ENCODE assay signal across 31 mouse cellular contexts in genomic region chr11:98693746-98694145, GRCm38 (mm10). TPM values are rescaled to one million over a fixed set of nuclear protein-coding genes. Genes with fewer than 3 reads are reported as not detected.
DNase-seq lines count a peak whose midpoint lies in the region; TF ChIP-seq lines count a peak whose summit lies in the region.
"Had no signal": no experiment of that assay in that cellular context is flagged by ENCODE, and none has a peak within 500 bp of the region (broad histone marks: within the 10 kb centered on the region; RNA-seq: fewer than 3 reads in every experiment).

No protein-coding gene starts in this region.

- TF ChIP-seq POLR2A in kidney, adult 2 months (IDR thresholded peaks at IDR 0.05; ENCODE audit: low read depth, low read length): no peak

- no peak overlapping the region for H3K4me3 ChIP-seq in kidney, adult 2 months (ENCODE audit: insufficient read depth, low read depth, low read length)
- no peak overlapping the region for H3K4me3 ChIP-seq in layer of hippocampus, adult 2 months
- H3K4me3 ChIP-seq: forebrain, embryonic 10.5 days; forebrain, embryonic 13.5 days; heart, embryonic 12.5 days; hindbrain, embryonic 13.5 days had no signal

- no peaks in the 10 kb centered on the region for H3K27me3 ChIP-seq in kidney, adult 2 months (replicated peaks; ENCODE audit: control insufficient read depth, insufficient read depth, low read length)
- H3K27me3 ChIP-seq: CH12.LX; forebrain, embryonic 13.5 days; heart, embryonic 12.5 days; hindbrain, embryonic 13.5 days had no signal

- peaks cover 10% of the 10 kb centered on the region for H3K36me3 ChIP-seq in kidney, adult 2 months (ENCODE audit: control insufficient read depth, insufficient read depth, low read length)

- DNase-seq in heart, adult 11 months: peak; percentile 90
- DNase-seq in heart, postnatal 14 days: no peak
- peak; percentile 46 for DNase-seq in kidney, adult 2 months
- no peak for DNase-seq in kidney, adult 11 months
- peak; percentile 53 for DNase-seq in ES-CJ7 (ENCODE audit: low read depth, low spot score)
- DNase-seq in layer of hippocampus, adult 2 months (ENCODE audit: low spot score in 2 of 2): no peak
- DNase-seq: adrenal gland, postnatal 10 days; adrenal gland, postnatal 36 days; B cell, adult 2 months; cerebellum, adult 18-20 months; cerebellum, adult 9-10 months; gastrocnemius, postnatal 25 days; kidney, adult 8-10 months had no signal

- peak overlapping the region; percentile 47 for H3K27ac ChIP-seq in kidney, adult 2 months (ENCODE audit: insufficient read depth, low read depth, low read length)
- H3K27ac ChIP-seq in layer of hippocampus, adult 2 months: no peak overlapping the region
- H3K27ac ChIP-seq: forebrain, embryonic 10.5 days; forebrain, embryonic 13.5 days; hindbrain, embryonic 13.5 days; hindbrain, postnatal 0 days had no signal

- WGBS in kidney, adult 2 months: 60% methylated on average over 9 of the region's 9 CpGs

- peaks cover 11% of the 10 kb centered on the region for H3K4me1 ChIP-seq in kidney, adult 2 months (ENCODE audit: control insufficient read depth, insufficient read depth, low read length)
- H3K4me1 ChIP-seq: forebrain, embryonic 10.5 days; forebrain, embryonic 13.5 days; hindbrain, embryonic 13.5 days had no signal

- no peak for TF ChIP-seq CTCF in kidney, adult 2 months (conservative IDR thresholded peaks at IDR 0.05; ENCODE audit: insufficient read depth, insufficient read length, low read depth, low read length)
- no peak for TF ChIP-seq CTCF in layer of hippocampus, adult 2 months (conservative IDR thresholded peaks at IDR 0.05)

- intact Hi-C loops in heart, postnatal 14 days (cut with DNase I): no loop called here

RNA-seq across cellular contexts. Expression of gene Csf3, which starts 7.3 kb away (rescaled TPM):
- total RNA-seq in heart, postnatal 14 days (2021): not detected
- not detected in 2 replicates for polyA plus RNA-seq in kidney, adult 2 months (2012; rRNA removed)
- total RNA-seq in layer of hippocampus, adult 2 months (2021): not detected
- total RNA-seq: adrenal gland, adult 18-20 months; adrenal gland, postnatal 10 days; adrenal gland, postnatal 36 days; CH12.LX; gastrocnemius, adult 8-10 months; gastrocnemius, postnatal 25 days; granulocyte monocyte progenitor cell, adult 5-6 weeks; heart, postnatal 25 days; hematopoietic stem cell, adult 5-6 weeks; hindbrain, postnatal 0 days had no signal
- polyA plus RNA-seq: embryonic facial prominence, embryonic 11.5 days; embryonic facial prominence, embryonic 14.5 days; forebrain, embryonic 10.5 days; forebrain, embryonic 16.5 days; frontal cortex, adult 2 months; heart, embryonic 12.5 days; heart, embryonic 16.5 days; hindbrain, embryonic 13.5 days; hindbrain, postnatal 0 days; inflammation-experienced regulatory T-cells, adult 6 months; intestine, embryonic 16.5 days had no signal

RNA-seq across cellular contexts. Expression of gene Psmd3, which starts 11.4 kb away (rescaled TPM):
- 100 to 1,000 TPM; 110 TPM for total RNA-seq in heart, postnatal 14 days (2021)
- 307 and 331 TPM in 2 replicates for polyA plus RNA-seq in kidney, adult 2 months (2012; rRNA removed)
- total RNA-seq in layer of hippocampus, adult 2 months (2021): 100 to 1,000 TPM; 123 to 125 TPM

RNA-seq across cellular contexts. Expression of gene Gsdma, which starts 29.6 kb away (rescaled TPM):
- not detected for total RNA-seq in heart, postnatal 14 days (2021)
- polyA plus RNA-seq in kidney, adult 2 months (2012; rRNA removed): not detected in 2 replicates
- total RNA-seq in layer of hippocampus, adult 2 months (2021): not detected
- total RNA-seq: adrenal gland, adult 18-20 months; adrenal gland, postnatal 10 days; adrenal gland, postnatal 36 days; CH12.LX; granulocyte monocyte progenitor cell, adult 5-6 weeks; heart, postnatal 25 days; hematopoietic stem cell, adult 5-6 weeks; hindbrain, postnatal 0 days had no signal
- polyA plus RNA-seq: forebrain, embryonic 10.5 days; forebrain, embryonic 13.5 days; forebrain, embryonic 16.5 days; heart, embryonic 12.5 days; heart, embryonic 16.5 days; inflammation-experienced regulatory T-cells, adult 6 months had no signal

RNA-seq across cellular contexts. Expression of gene Med24, which starts 35.5 kb away (rescaled TPM):
- 10 to 100 TPM; 49.5 to 49.8 TPM for total RNA-seq in heart, postnatal 14 days (2021)
- polyA plus RNA-seq in kidney, adult 2 months (2012; rRNA removed): 45.3 and 54.1 TPM in 2 replicates
- total RNA-seq in layer of hippocampus, adult 2 months (2021): 100 to 1,000 TPM; 146 to 148 TPM

RNA-seq across cellular contexts. Expression of gene Thra, which starts 46.7 kb away (rescaled TPM):
- 100 to 1,000 TPM; 123 to 130 TPM for total RNA-seq in heart, postnatal 14 days (2021)
- 92.7 and 97.2 TPM in 2 replicates for polyA plus RNA-seq in kidney, adult 2 months (2012; rRNA removed)
- 1,000 to 10,000 TPM in 1 of 2 experiments, 100 to 1,000 TPM in 1; 996 to 1,082 TPM for total RNA-seq in layer of hippocampus, adult 2 months (2021)

Comparison
In these comparisons a context has a peak if more than half of its experiments do, and no peak if none do; other contexts are left out.
1. DNase-seq: peak in heart, adult 11 months (single experiment), kidney, adult 2 months (single experiment) and ES-CJ7 (single experiment); none in heart, postnatal 14 days (0 of 2), kidney, adult 11 months (single experiment) and layer of hippocampus, adult 2 months (0 of 2).